Mouse (Mus musculus) brain, embryonic 14.5 days (tissue): ENCODE measurements around the gene Nhsl1.

ENCODE experiments used
- CTCF ChIP-seq: fragments of 200-500 bp; IDR thresholded peaks from 2 replicates; pipeline ENCODE4 v1.5.1; 2012; ENCODE audit warnings: inconsistent platforms, mild to moderate bottlenecking, moderate library complexity, borderline replicate concordance; ENCODE audit not compliant: insufficient read depth, insufficient read length; ENCODE audit errors: extremely low read depth
- POLR2A ChIP-seq: fragments of 200-500 bp; IDR thresholded peaks from 2 replicates; pipeline ENCODE4 v1.6.1; 2012; ENCODE audit warnings: mild to moderate bottlenecking, inconsistent platforms, borderline replicate concordance; ENCODE audit not compliant: poor library complexity, insufficient read depth, insufficient read length, severe bottlenecking; ENCODE audit errors: extremely low read depth

DNA sequence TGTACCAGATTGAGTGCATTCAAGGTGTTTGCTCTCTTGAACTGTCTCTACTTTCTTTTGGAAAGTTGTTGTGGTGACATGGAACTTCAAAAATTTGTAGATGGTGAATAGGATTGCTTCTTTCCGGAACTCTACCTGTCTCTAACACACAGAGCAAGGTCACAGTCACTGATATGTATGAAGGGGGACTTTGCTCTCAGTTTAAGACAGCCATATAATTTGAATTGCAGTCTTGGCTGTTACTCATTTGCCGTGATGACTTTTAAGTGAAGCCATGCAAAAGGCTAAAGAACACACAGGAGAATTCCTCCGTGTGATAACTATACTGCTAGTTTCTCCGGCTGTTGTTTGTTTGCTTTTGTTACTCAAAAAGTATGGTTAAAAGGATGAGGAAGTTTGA, 149.6 kb downstream of the Nhsl1 start:
- TF ChIP-seq CTCF (no peak), POLR2A (no peak)
